Mouse (Mus musculus) intestine, embryonic 16.5 days (tissue): ENCODE results near the gene F3. TPM values are rescaled to one million over a fixed set of nuclear protein-coding genes. Genes with fewer than 3 reads are reported as not detected.
A peak's percentile ranks its signal among the peaks of the same experiment; 100 is the strongest.
"Not testable (repeated sequence)": the region's sequence is repeated elsewhere in the genome, so short reads cannot be mapped to it uniquely, and the experiment has no call there.

Experiments
- ATAC-seq: fragments of 200-750 bp; cut with Nextera tagmentation; 2 replicates; pipeline ENCODE4 v1.8.0; 2017; ENCODE audit warnings: moderate TSS enrichment, moderate library complexity
- H3K27ac ChIP-seq: fragments of 300-500 bp; sonication (generic); 2 replicates; pipeline ENCODE4 v1.5.1; 2014; ENCODE audit warnings: mild to moderate bottlenecking, low read length
- H3K27me3 ChIP-seq: fragments of 300-500 bp; sonication (generic); replicated peaks from 2 replicates; pipeline ENCODE4 v1.6.1; 2014; ENCODE audit warnings: low read length, control low read depth, mixed read lengths; ENCODE audit not compliant: control insufficient read depth, insufficient read depth
- H3K36me3 ChIP-seq: fragments of 300-500 bp; sonication (generic); 2 replicates; pipeline ENCODE4 v1.6.1; 2014; ENCODE audit warnings: low read length, control low read depth; ENCODE audit not compliant: control insufficient read depth, insufficient read depth
- H3K4me1 ChIP-seq: fragments of 300-500 bp; sonication (generic); 2 replicates; pipeline ENCODE4 v1.6.1; 2014; ENCODE audit warnings: low read length, control low read depth, mixed read lengths; ENCODE audit not compliant: control insufficient read depth, insufficient read depth
- H3K4me2 ChIP-seq: fragments of 300-500 bp; sonication (generic); 2 replicates; pipeline ENCODE4 v1.6.1; 2014; ENCODE audit warnings: low read depth, low read length, control low read depth
- H3K4me3 ChIP-seq: fragments of 300-500 bp; sonication (generic); 2 replicates; pipeline ENCODE4 v1.5.1; 2014; ENCODE audit warnings: mild to moderate bottlenecking, low read length
- H3K9ac ChIP-seq: fragments of 300-500 bp; sonication (generic); 2 replicates; pipeline ENCODE4 v1.6.1; 2014; ENCODE audit warnings: low read depth, low read length
- H3K9me3 ChIP-seq: fragments of 300-500 bp; sonication (generic); 2 replicates; pipeline ENCODE4 v1.6.1; 2016; ENCODE audit warnings: low read length, control low read depth; ENCODE audit not compliant: control insufficient read depth
- WGBS: fragments of 180-500 bp; shearing (Covaris S2); extraction: QIAGEN DNeasy Blood & Tissue Kit; methylation state at CpG from one replicate; pipeline ENCODE4 v1.1.7; 2014; 5-methylcytosine and 5-hydroxymethylcytosine counted together
- polyA plus RNA-seq: library from polyadenylated mRNA; unstranded; fragments of >200 nt; fragmentation: Nextera tagmentation; extraction: Ambion mirVana; gene quantifications from 2 replicates; pipeline ENCODE4 v1.2.1, GENCODE M21; 2015

Gene F3
- polyA plus RNA-seq, 1 experiment from 2014 or later: 28.6 TPM

GRCm38 (mm10) chr3:121754319-121755090 lies 31.2 kb downstream of the F3 start:
- ATAC-seq: peak; percentile 68
- not testable (repeated sequence) for H3K4me1 ChIP-seq, H3K9me3 ChIP-seq, H3K4me2 ChIP-seq, H3K9ac ChIP-seq, H3K27ac ChIP-seq, H3K36me3 ChIP-seq, H3K27me3 ChIP-seq, H3K4me3 ChIP-seq
- 75% methylated on average over 10 of the region's 10 CpGs for WGBS

GRCm38 (mm10) chr3:121755152-121755551 lies 31.8 kb downstream of the F3 start:
- 56% methylated on average over 3 of the region's 3 CpGs for WGBS
- H3K4me2 ChIP-seq: no peak overlapping the region
- no peak overlapping the region; the same call in 1 of the 2 replicates for H3K9ac ChIP-seq
- H3K4me3 ChIP-seq: no peak overlapping the region
- 0 out of 2 replicates have a peak, but pooled peaks have one; percentile 21 for ATAC-seq
- no peaks in the 10 kb centered on the region for H3K9me3 ChIP-seq
- H3K27me3 ChIP-seq: no peaks in the 10 kb centered on the region
- H3K27ac ChIP-seq: no peak overlapping the region
- H3K4me1 ChIP-seq: peaks cover 4% of the 10 kb centered on the region
- H3K36me3 ChIP-seq: no peaks in the 10 kb centered on the region

- Histone ChIP-seq H3K4me3 (no peak overlapping the region), H3K27ac (0 out of 2 replicates have a peak overlapping the region, but pooled peaks have one; percentile 16), H3K36me3 (no peaks in the 10 kb centered on the region), H3K4me2 (no peak overlapping the region), H3K9ac (no peak overlapping the region), H3K4me1 (peaks cover 4% of the 10 kb centered on the region), H3K27me3 (no peaks in the 10 kb centered on the region), H3K9me3 (no peaks in the 10 kb centered on the region)
- 0 out of 2 replicates have a peak, but pooled peaks have one; percentile 32 for ATAC-seq
- WGBS: 37% methylated on average over 7 of the region's 7 CpGs
Observed at GRCm38 (mm10) chr3:121758373-121758772, 35.0 kb downstream of the F3 start.

- Histone ChIP-seq H3K36me3 (peaks cover 6% of the 10 kb centered on the region; the same call in 1 of the 2 replicates), H3K4me2 (no peak overlapping the region), H3K9me3 (no peaks in the 10 kb centered on the region), H3K4me3 (no peak overlapping the region), H3K27ac (no peak overlapping the region), H3K27me3 (no peaks in the 10 kb centered on the region), H3K9ac (no peak overlapping the region), H3K4me1 (no peaks in the 10 kb centered on the region)
- peak; percentile 61; the same call in 1 of the 2 replicates for ATAC-seq
- 60% methylated on average over 4 of the region's 4 CpGs for WGBS
Observed at GRCm38 (mm10) chr3:121762056-121762852, 38.9 kb downstream of the F3 start.

- H3K9me3 ChIP-seq: no peaks in the 10 kb centered on the region
- no peaks in the 10 kb centered on the region for H3K27me3 ChIP-seq
- no peak overlapping the region for H3K4me2 ChIP-seq
- no peak overlapping the region for H3K27ac ChIP-seq
- no peaks in the 10 kb centered on the region for H3K4me1 ChIP-seq
- H3K36me3 ChIP-seq: peaks cover 10% of the 10 kb centered on the region; the same call in 1 of the 2 replicates
- no peak for ATAC-seq
- no peak overlapping the region for H3K9ac ChIP-seq
- H3K4me3 ChIP-seq: no peak overlapping the region
Observed at GRCm38 (mm10) chr3:121766048-121766447, 42.7 kb downstream of the F3 start.

- H3K27ac ChIP-seq: no peak overlapping the region
- no peak overlapping the region for H3K4me3 ChIP-seq
- no peak for ATAC-seq
- no peak overlapping the region for H3K4me2 ChIP-seq
- H3K4me1 ChIP-seq: no peaks in the 10 kb centered on the region
- WGBS: 84% methylated on average over 5 of the region's 5 CpGs
- H3K9ac ChIP-seq: no peak overlapping the region
- H3K27me3 ChIP-seq: no peaks in the 10 kb centered on the region
- no peaks in the 10 kb centered on the region for H3K9me3 ChIP-seq
- peaks cover 10% of the 10 kb centered on the region; the same call in 1 of the 2 replicates for H3K36me3 ChIP-seq
Observed at GRCm38 (mm10) chr3:121766818-121767217, 43.5 kb downstream of the F3 start.

GRCm38 (mm10) chr3:121768770-121769169 lies 45.4 kb downstream of the F3 start:
- no peak for ATAC-seq
- Histone ChIP-seq H3K27ac (no peak overlapping the region), H3K36me3 (peaks cover 9% of the 10 kb centered on the region; the same call in 1 of the 2 replicates), H3K4me3 (no peak overlapping the region), H3K4me1 (no peaks in the 10 kb centered on the region), H3K9me3 (no peaks in the 10 kb centered on the region), H3K27me3 (no peaks in the 10 kb centered on the region), H3K4me2 (no peak overlapping the region), H3K9ac (no peak overlapping the region)
- WGBS: 87% methylated on average over 3 of the region's 3 CpGs

- not testable (repeated sequence) for H3K27ac ChIP-seq, H3K27me3 ChIP-seq, ATAC-seq, H3K4me1 ChIP-seq, H3K4me2 ChIP-seq, H3K4me3 ChIP-seq, H3K9ac ChIP-seq, H3K36me3 ChIP-seq, H3K9me3 ChIP-seq
- 97% methylated on average over 4 of the region's 4 CpGs for WGBS
Observed at GRCm38 (mm10) chr3:121773336-121773735, 50.0 kb downstream of the F3 start.

- H3K4me1 ChIP-seq: no peaks in the 10 kb centered on the region
- no peak overlapping the region for H3K9ac ChIP-seq
- no peak overlapping the region for H3K27ac ChIP-seq
- no peaks in the 10 kb centered on the region for H3K9me3 ChIP-seq
- H3K4me2 ChIP-seq: no peak overlapping the region
- H3K4me3 ChIP-seq: no peak overlapping the region
- H3K27me3 ChIP-seq: no peaks in the 10 kb centered on the region
- 49% methylated on average over 7 of the region's 7 CpGs for WGBS
- ATAC-seq: peak; percentile 63; the same call in 1 of the 2 replicates
- H3K36me3 ChIP-seq: peaks cover 2% of the 10 kb centered on the region
Observed at GRCm38 (mm10) chr3:121777943-121778342, 54.6 kb downstream of the F3 start.
